Mouse (Mus musculus): ENCODE data around the gene Arhgap17. TPM values are rescaled to one million over a fixed set of nuclear protein-coding genes. Genes with fewer than 3 reads are reported as not detected.

Gene Arhgap17
- 14.2 and 16.3 TPM in 2 replicates for polyA plus RNA-seq (2015; fragmentation: Nextera tagmentation; extraction: Ambion mirVana)

- ATAC-seq (ENCODE audit: low read depth): peak; percentile 98
- WGBS: under 1% methylated on average over 64 of the region's 64 CpGs
- no peaks in the 10 kb centered on the region for H3K36me3 ChIP-seq
- H3K4me2 ChIP-seq: peak within 1 kb of the TSS; percentile 89
- peaks cover 46% of the 10 kb centered on the region for H3K4me1 ChIP-seq (replicated peaks)
- no peaks in the 10 kb centered on the region for H3K9me3 ChIP-seq
- no peaks in the 10 kb centered on the region for H3K27me3 ChIP-seq
- H3K9ac ChIP-seq: peak within 1 kb of the TSS; percentile 87
- peak within 1 kb of the TSS; percentile 83 for H3K4me3 ChIP-seq
- peak within 1 kb of the TSS; percentile 90 for H3K27ac ChIP-seq (replicated peaks)
Measured at GRCm38 (mm10) chr7:123369759-123370481, at the start of gene Arhgap17, which contains the start of gene Lcmt1. Arhgap17 (minus strand) TSS chr7:123369915. Lcmt1 (plus strand) TSS chr7:123369784.

DNA sequence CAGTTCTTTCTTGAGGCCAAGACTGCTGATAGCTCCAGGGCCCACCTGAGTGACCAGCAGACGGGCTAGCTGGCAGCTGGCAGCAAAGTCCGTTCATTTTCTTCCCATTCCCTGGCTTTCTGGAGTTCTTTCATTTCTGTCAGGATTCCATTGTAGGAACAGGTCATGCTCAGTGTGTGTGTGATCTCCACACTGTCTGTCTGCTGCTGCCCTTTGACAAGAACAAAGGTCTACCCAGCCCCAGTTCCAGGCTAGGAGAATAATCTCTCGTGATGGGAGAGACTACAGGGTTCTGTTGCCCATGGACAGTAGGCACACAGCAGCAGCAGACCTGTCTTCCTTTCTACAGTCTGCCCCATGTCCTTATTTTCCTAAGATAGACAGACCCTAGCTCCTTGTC, 47.9 kb upstream of the Arhgap17 start:
- H3K27ac ChIP-seq (replicated peaks): no peak overlapping the region
- no peak for ATAC-seq (ENCODE audit: low read depth)
- H3K4me2 ChIP-seq: no peak overlapping the region
- H3K36me3 ChIP-seq: peaks cover 68% of the 10 kb centered on the region
- no peak overlapping the region for H3K9ac ChIP-seq
- no peaks in the 10 kb centered on the region for H3K9me3 ChIP-seq
- H3K4me1 ChIP-seq (replicated peaks): no peaks in the 10 kb centered on the region
- no peaks in the 10 kb centered on the region for H3K27me3 ChIP-seq
- 92% methylated on average over 3 of the region's 3 CpGs for WGBS
- no peak overlapping the region for H3K4me3 ChIP-seq

- peaks cover 66% of the 10 kb centered on the region for H3K36me3 ChIP-seq
Measured at GRCm38 (mm10) chr7:123416803-123417202, 47.1 kb upstream of the Arhgap17 start.

GRCm38 (mm10) chr7:123412143-123412542, 42.4 kb upstream of the Arhgap17 start:
- WGBS: 88% methylated on average over 3 of the region's 3 CpGs

More at GRCm38 (mm10) chr7:123416803-123417202, 47.1 kb upstream of the Arhgap17 start:
- ATAC-seq (ENCODE audit: low read depth): no peak
- H3K27ac ChIP-seq (replicated peaks): no peak overlapping the region
- H3K9me3 ChIP-seq: no peaks in the 10 kb centered on the region
- WGBS: 94% methylated on average over 4 of the region's 4 CpGs
- no peaks in the 10 kb centered on the region for H3K27me3 ChIP-seq
- no peak overlapping the region for H3K4me2 ChIP-seq
- H3K9ac ChIP-seq: no peak overlapping the region
- H3K4me3 ChIP-seq: no peak overlapping the region
- no peaks in the 10 kb centered on the region for H3K4me1 ChIP-seq (replicated peaks)

DNA sequence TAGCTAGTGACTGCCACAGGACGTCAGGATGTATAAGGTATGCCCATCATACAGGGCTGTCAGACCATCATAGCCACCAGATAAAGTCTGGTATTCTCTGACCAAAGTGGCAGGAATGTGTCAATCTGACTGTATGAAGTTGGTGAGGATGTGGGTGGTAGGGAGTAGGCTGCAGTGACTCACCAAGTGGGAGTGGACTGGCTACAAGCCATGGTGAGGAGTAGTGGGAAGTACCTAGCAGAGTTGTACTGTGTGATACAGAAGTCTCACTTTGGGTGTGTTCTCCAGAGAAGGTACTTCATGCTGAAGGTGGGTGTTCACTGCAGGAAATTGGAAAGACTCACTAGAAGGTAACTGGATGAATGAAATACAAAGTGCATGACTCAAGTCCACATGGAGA, 41.4 kb upstream of the Arhgap17 start:
- Histone ChIP-seq H3K4me3 (no peak overlapping the region), H3K9ac (no peak overlapping the region), H3K4me1 (replicated peaks) (no peaks in the 10 kb centered on the region), H3K27me3 (no peaks in the 10 kb centered on the region), H3K4me2 (no peak overlapping the region), H3K27ac (replicated peaks) (no peak overlapping the region), H3K36me3 (peaks cover 42% of the 10 kb centered on the region), H3K9me3 (no peaks in the 10 kb centered on the region)
- WGBS: 91% methylated on average over 1 of the region's 1 CpGs
- ATAC-seq (ENCODE audit: low read depth): no peak

More at GRCm38 (mm10) chr7:123412143-123412542, 42.4 kb upstream of the Arhgap17 start:
- Histone ChIP-seq H3K27me3 (no peaks in the 10 kb centered on the region), H3K9me3 (no peaks in the 10 kb centered on the region), H3K4me3 (no peak overlapping the region), H3K36me3 (peaks cover 38% of the 10 kb centered on the region), H3K4me1 (replicated peaks) (no peaks in the 10 kb centered on the region), H3K4me2 (no peak overlapping the region), H3K9ac (no peak overlapping the region), H3K27ac (replicated peaks) (no peak overlapping the region)
- no peak for ATAC-seq (ENCODE audit: low read depth)

DNA sequence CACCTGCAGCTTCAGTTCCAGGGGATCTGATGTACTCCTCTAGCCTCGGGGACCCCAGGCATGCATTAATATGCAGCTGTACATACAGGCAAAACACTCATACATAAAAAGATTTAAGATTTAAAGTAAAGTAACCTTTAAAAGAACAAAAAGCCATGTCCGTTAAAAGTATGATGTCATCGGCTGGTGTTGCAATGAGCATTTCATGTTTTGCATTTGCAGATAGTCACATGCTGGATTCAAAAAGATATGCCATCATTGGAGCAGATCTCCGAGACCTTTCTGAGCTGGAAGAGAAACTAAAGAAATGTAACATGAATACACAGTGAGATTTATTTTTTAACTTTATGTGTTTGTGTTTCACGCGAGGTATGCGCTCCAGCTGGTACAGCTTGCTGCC, 40.8 kb upstream of the Arhgap17 start:
- no peaks in the 10 kb centered on the region for H3K27me3 ChIP-seq
- ATAC-seq (ENCODE audit: low read depth): no peak
- no peaks in the 10 kb centered on the region for H3K4me1 ChIP-seq (replicated peaks)
- H3K4me2 ChIP-seq: no peak overlapping the region
- H3K36me3 ChIP-seq: peaks cover 47% of the 10 kb centered on the region
- 93% methylated on average over 7 of the region's 7 CpGs for WGBS
- H3K27ac ChIP-seq (replicated peaks): no peak overlapping the region
- no peak overlapping the region for H3K9ac ChIP-seq
- no peak overlapping the region for H3K4me3 ChIP-seq
- H3K9me3 ChIP-seq: no peaks in the 10 kb centered on the region

DNA sequence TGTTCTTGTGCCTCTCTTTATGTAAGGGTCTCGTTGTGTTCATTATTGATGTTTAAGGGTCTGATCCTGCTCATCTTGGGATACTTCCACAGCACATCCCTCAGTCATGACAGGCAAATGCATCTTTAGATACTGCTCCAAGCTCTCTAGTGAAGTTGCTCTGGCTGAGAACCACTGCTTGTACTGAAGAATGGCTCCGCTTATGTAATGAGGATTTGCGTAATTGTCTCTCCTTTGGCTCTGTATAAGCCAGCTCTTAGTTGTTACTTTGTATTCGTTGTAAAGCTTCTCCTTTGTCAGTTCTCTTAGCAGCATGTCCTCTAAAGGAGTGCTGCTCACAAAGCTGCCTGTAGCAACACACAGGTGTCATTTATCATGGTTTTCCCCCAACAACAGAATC, 37.3 kb upstream of the Arhgap17 start:
- H3K4me1 ChIP-seq (replicated peaks): no peaks in the 10 kb centered on the region
- H3K4me3 ChIP-seq: no peak overlapping the region
- peaks cover 56% of the 10 kb centered on the region for H3K36me3 ChIP-seq
- no peak overlapping the region for H3K4me2 ChIP-seq
- ATAC-seq (ENCODE audit: low read depth): no peak
- no peaks in the 10 kb centered on the region for H3K9me3 ChIP-seq
- no peak overlapping the region for H3K27ac ChIP-seq (replicated peaks)
- no peaks in the 10 kb centered on the region for H3K27me3 ChIP-seq
- H3K9ac ChIP-seq: no peak overlapping the region
- 81% methylated on average over 4 of the region's 4 CpGs for WGBS

DNA sequence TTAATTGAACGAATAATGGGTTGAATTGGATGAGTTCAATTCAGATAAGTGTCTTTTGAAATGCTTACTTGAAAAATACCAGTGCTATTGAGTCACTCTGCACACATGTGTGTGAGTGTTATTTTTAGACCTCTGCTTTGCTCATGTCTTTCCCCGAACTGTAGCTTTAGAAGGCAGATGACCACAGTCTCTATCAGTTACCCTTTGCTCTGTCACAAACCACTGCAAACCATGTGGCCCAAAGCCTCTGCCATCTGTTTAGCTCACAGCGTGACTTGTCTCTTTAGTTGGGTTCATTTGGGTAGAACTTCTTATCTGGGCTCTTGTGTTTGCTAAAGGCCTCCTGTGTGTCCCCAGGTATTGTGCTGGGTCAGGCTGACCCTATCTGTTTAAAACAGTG, 35.9 kb upstream of the Arhgap17 start:
- H3K27ac ChIP-seq (replicated peaks): no peak overlapping the region

DNA sequence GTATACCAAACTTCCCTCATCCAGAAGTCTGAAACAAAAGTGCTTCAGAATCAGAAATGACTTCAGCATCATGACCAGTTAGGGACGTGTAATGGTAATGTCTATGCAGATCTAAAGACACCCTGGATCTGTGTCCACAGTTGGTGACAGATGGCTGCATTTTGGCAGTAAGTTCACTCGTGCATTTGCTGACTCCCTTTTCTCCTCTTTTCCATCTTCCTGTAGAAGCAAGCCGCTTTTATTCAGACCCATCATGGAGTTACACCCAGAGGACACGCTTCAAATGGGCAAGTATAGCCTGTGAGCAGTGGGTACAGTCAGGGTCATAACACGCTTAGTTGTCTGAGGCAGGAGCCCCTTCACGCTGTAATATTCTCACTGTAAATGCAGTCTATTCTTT, 34.5 kb upstream of the Arhgap17 start:
- Histone ChIP-seq H3K36me3 (peaks cover 55% of the 10 kb centered on the region), H3K4me1 (replicated peaks) (no peaks in the 10 kb centered on the region), H3K4me3 (no peak overlapping the region), H3K9ac (no peak overlapping the region), H3K27ac (replicated peaks) (no peak overlapping the region), H3K27me3 (no peaks in the 10 kb centered on the region), H3K9me3 (no peaks in the 10 kb centered on the region), H3K4me2 (no peak overlapping the region)
- WGBS: 91% methylated on average over 6 of the region's 6 CpGs
- no peak for ATAC-seq (ENCODE audit: low read depth)

More for the DNA sequence above, 35.9 kb upstream of the Arhgap17 start:
- ATAC-seq (ENCODE audit: low read depth): no peak
- 88% methylated on average over 3 of the region's 3 CpGs for WGBS
- H3K9ac ChIP-seq: no peak overlapping the region
- no peaks in the 10 kb centered on the region for H3K4me1 ChIP-seq (replicated peaks)
- no peaks in the 10 kb centered on the region for H3K27me3 ChIP-seq
- H3K9me3 ChIP-seq: no peaks in the 10 kb centered on the region
- no peak overlapping the region for H3K4me2 ChIP-seq
- peaks cover 54% of the 10 kb centered on the region for H3K36me3 ChIP-seq
- no peak overlapping the region for H3K4me3 ChIP-seq

DNA sequence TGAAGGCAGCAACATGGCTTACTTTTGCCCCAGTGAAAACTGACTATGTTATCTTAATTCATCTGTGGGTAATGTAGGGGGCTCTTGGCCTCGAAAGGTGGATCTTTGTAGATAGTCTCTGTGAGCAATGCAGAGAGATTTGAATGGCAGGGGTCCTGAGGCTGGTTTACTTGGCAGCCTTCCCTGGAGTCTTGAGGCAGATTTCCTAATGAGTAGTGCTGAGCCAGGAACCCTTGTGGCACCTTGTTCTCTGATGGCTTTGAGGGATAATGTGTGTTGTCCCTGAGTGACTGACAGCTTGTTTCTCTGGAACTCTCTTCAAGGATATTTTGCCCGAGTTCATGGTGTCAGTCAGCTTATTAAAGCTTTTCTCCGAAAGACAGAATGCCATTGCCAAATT, 31.4 kb upstream of the Arhgap17 start:
- H3K27ac ChIP-seq (replicated peaks): no peak overlapping the region
- ATAC-seq (ENCODE audit: low read depth): no peak
- peaks cover 52% of the 10 kb centered on the region for H3K36me3 ChIP-seq
- WGBS: 85% methylated on average over 3 of the region's 3 CpGs
- H3K9me3 ChIP-seq: no peaks in the 10 kb centered on the region
- H3K27me3 ChIP-seq: no peaks in the 10 kb centered on the region
- H3K4me2 ChIP-seq: no peak overlapping the region
- no peak overlapping the region for H3K4me3 ChIP-seq
- H3K9ac ChIP-seq: no peak overlapping the region
- H3K4me1 ChIP-seq (replicated peaks): no peaks in the 10 kb centered on the region

DNA sequence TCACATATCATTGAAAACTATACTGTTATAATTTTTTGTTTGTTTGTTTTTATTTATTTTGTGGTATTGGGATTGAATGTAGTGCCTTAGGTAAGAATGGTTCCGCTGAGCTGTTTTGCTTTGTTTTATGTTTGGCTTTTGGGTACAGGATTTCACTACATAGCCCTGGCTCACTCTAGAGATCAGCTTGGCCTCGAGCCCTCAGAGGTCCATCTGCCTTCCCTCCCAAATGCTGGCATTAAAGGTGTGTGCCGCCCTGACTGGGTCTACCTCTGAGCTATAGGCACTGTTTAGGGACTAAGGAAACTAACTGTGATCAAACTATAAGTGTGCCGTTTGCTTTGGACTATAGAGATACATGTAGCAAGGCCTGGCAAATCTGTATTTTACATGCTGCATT, 29.6 kb upstream of the Arhgap17 start:
- H3K4me3 ChIP-seq: no peak overlapping the region
- no peak overlapping the region for H3K27ac ChIP-seq (replicated peaks)
- 84% methylated on average over 4 of the region's 4 CpGs for WGBS
- no peaks in the 10 kb centered on the region for H3K9me3 ChIP-seq
- no peak overlapping the region for H3K9ac ChIP-seq
- H3K4me1 ChIP-seq (replicated peaks): no peaks in the 10 kb centered on the region
- H3K4me2 ChIP-seq: no peak overlapping the region
- peaks cover 36% of the 10 kb centered on the region for H3K36me3 ChIP-seq
- ATAC-seq (ENCODE audit: low read depth): no peak
- no peaks in the 10 kb centered on the region for H3K27me3 ChIP-seq

GRCm38 (mm10) chr7:123398828-123399227, 29.1 kb upstream of the Arhgap17 start:
- ATAC-seq (ENCODE audit: low read depth): no peak
- peaks cover 32% of the 10 kb centered on the region for H3K36me3 ChIP-seq
- H3K9ac ChIP-seq: no peak overlapping the region
- H3K4me3 ChIP-seq: no peak overlapping the region
- WGBS: 34% methylated on average over 7 of the region's 7 CpGs
- H3K4me1 ChIP-seq (replicated peaks): no peaks in the 10 kb centered on the region
- no peak overlapping the region for H3K27ac ChIP-seq (replicated peaks)
- H3K27me3 ChIP-seq: no peaks in the 10 kb centered on the region
- H3K4me2 ChIP-seq: no peak overlapping the region
- H3K9me3 ChIP-seq: no peaks in the 10 kb centered on the region

DNA sequence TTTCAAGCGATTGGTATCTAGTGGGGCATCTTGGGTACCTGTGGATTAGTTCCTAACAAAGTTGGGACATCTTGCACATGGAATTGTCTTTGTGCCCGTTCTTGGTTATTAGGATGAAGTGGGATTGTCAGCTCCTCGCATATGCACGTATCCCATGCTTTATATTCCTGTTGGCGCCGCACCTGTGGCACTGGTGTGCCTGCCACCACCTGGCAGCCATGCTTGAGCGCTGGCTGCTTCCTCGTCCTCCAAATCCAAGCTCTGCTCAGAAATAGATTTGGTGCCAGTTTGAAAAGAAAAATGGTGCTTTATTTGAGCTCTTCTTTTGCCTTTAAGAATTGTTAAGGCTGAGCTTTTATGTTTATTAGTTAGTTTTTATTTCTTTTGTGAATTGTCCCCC, 28.2 kb upstream of the Arhgap17 start:
- Histone ChIP-seq H3K9me3 (no peaks in the 10 kb centered on the region), H3K9ac (no peak overlapping the region), H3K36me3 (peaks cover 24% of the 10 kb centered on the region), H3K27me3 (no peaks in the 10 kb centered on the region), H3K4me1 (replicated peaks) (no peaks in the 10 kb centered on the region), H3K4me3 (no peak overlapping the region), H3K4me2 (no peak overlapping the region), H3K27ac (replicated peaks) (no peak overlapping the region)
- 90% methylated on average over 8 of the region's 8 CpGs for WGBS
- no peak for ATAC-seq (ENCODE audit: low read depth)
